Mouse (Mus musculus): Measurements from ENCODE around the gene Cp. TPM values are rescaled to one million over a fixed set of nuclear protein-coding genes. Genes with fewer than 3 reads are reported as not detected.
"Not testable (repeated sequence)": the region's sequence is repeated elsewhere in the genome, so short reads cannot be mapped to it uniquely, and the experiment has no call there.

Cp gene
- total RNA-seq, 2 experiments from 2014 or later = 0.05 to 2.9 TPM

DNA sequence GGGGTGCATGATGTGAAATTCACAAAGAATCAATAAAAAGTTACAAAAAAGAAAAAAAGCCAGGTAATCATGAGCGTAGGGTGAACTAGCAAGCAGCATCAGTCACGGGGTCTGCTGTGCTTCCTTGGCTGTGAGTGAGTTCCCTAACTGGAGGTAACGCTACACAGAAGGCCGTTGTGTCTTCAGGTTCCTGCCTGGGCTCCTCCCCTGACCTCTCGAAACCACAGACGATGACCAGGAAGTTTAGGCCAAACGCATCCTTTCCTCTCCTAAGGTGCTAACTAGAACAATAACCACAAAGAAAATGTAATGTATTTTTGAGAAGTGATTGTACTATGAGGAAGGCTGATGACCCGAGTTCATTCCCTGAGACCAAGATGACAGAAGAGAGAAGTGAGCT, 47.6 kb downstream of the Cp start:
- peak; percentile 97 for ATAC-seq (replicated peaks; ENCODE audit: poor library complexity, severe bottlenecking)

DNA sequence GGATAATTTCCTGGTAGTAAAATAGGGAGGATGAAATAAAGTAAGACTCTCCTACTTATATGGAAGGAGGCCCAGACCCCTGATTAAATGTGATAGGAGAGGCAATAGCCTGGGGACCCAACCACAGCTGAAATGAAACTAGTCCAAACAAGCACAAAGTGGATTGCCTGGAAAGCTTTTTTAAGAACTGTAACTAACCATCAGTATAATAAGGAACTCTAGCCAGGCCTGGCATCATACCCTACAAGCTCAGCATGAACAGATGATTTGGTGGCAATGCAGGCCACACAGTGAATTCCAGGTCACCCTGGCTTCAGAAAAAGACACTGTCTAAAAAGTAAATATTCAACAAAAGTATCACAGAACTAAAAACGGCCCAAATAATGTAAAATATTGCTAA, 48.8 kb downstream of the Cp start:
- no peak for ATAC-seq (replicated peaks; ENCODE audit: poor library complexity, severe bottlenecking)

DNA sequence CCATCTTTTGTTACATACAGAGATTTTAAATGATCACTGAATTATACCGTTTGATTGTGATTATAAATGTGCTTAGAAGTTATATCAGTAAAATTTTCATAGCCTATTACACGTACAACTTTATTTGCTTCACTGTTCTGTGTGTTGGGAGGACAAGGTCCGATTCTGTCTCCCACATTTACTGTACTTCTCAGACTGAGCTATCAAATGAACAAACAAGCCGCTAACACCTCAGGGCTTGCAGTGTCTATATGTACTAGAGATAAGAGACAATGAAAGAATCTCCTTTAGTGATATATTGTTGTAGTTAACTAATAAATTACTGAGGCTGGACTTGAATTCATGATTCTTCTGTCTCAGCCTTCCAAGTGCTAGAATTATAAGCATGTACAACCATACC, 50.4 kb downstream of the Cp start:
- ATAC-seq (replicated peaks; ENCODE audit: poor library complexity, severe bottlenecking) = no peak

DNA sequence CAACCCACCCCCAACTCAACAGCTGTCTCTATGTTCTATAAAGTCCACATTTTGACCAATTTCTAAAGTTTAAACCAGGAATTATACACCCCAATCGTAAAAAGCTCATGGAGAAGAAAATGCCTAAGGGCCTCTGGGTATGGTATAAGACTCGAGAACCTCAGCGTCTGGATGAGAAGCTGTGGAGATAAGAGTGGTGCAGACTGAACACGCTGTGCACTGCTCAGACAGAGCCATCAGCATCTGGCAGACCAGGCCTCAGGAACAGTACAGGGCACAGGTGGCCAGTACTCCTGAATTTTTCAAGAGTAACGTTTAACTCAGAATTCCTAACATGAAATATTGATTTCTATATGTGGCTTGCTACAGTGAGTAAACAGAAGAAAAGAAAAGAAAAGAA, 50.9 kb downstream of the Cp start:
- ATAC-seq (replicated peaks; ENCODE audit: poor library complexity, severe bottlenecking) = no peak

DNA sequence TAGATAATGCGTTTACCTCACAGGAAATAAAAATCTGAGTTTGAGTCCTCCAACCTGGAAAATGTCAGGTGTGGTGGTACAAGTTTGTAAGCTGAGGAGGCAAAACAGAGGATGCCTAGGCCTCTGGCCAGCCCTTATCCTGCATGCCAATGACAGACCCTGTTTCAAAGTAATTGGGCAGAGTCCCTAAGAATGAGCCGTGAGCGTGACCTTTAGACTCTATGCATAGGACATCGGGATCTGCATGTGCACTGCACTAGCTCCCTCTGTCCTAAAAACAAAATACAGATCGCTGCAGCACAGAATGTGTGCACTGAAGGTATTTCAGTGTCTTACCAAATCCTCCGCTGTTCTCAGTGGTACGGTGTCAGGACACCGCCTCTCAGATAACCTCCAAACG, 53.6 kb downstream of the Cp start:
- ATAC-seq (replicated peaks; ENCODE audit: poor library complexity, severe bottlenecking) = no peak

DNA sequence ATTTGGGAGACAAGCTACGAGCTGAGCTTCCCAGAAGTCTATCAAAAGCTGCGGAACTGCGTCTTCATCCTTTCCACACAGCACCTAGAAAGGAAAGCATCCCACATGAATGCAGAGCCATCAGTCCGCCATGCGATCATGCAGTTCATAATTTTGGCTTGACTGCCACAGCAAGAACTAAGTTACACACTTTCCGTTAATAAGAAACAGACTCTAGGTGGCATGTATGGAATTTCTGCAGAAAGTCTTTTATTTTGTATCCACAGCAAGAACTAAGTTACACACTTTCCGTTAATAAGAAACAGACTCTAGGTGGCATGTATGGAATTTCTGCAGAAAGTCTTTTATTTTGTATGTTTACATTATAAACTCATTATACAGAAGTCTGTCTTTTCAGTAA, 54.1 kb downstream of the Cp start:
- ATAC-seq (replicated peaks; ENCODE audit: poor library complexity, severe bottlenecking) = not testable (repeated sequence)

DNA sequence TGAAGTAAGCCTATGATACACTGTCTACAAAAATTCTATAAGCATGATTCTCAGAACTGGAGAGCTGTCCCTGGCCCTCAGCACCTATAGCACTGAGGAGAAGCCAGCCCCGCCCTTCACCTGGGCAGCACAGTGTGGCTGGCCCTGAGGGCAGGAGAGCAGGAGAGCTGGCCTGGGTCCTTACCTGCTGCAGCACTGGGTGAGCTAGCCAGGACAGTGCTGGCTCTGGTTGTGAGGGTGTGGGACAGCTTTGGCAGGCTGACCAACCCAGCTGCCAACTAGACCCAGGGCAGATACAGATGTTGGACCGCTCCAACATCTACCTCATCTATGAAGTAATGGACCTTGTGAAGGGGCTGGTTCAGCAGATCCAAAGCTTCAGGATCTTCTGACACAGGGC, 57.6 kb downstream of the Cp start:
- ATAC-seq (replicated peaks; ENCODE audit: poor library complexity, severe bottlenecking) = no peak

DNA sequence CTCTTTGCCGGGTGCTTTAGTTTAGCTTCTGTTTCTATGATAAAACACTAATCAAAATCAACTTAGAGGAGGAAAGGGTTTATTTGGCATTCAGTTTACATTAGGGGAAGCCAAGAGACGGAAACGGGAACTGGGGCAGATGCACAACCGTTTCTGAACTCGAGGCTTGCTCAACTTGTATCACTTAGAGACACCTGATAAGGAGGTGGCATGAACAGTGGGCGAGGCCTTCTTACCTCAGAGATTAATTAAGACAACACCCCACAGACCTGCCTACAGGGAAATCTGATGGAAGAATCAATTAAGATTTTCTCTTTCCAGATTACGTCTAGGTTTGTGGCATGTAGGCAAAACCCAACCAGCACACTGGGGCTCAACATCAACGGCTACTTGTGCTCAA, 61.2 kb downstream of the Cp start:
- ATAC-seq (replicated peaks; ENCODE audit: poor library complexity, severe bottlenecking) = peak; percentile 42

DNA sequence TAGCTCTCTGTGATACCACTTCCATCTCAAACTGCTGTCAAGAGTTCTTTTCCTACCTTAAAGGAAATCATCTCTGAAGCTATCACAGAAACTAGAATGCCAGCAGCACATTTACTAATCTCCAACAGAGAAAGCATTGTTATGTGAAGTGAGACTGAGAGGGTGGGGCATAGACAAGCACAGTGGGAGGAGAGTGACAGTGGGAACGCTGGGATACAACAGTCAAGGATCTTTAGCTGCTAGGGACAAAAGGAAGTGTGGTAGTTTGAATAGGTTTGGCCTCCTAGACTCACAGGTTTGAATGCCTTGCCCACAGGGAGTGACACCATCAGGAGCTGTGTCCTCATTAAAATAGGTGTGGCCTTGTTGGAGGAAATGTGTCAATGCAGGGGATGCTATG, 67.0 kb downstream of the Cp start:
- ATAC-seq (replicated peaks; ENCODE audit: poor library complexity, severe bottlenecking) = no peak

DNA sequence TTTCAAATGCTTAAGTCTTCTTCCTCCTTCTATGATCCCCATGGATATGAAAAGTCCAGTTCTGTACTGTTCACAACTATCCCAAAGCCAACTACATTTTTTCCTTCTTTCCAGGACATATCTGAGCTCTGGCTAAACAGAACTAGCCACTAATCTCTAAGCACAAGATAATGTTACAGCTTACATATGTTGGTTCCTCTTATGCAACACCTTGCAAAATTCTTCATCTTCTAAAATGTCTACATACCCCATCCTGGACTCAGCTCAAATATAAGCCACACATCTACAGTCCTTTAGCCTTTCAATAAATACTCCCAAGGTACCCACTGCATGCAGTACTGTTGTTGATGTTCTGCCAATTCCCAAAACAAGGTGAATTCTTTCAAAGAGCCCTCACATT, 69.6 kb downstream of the Cp start:
- ATAC-seq (replicated peaks; ENCODE audit: poor library complexity, severe bottlenecking) = peak; percentile 60

DNA sequence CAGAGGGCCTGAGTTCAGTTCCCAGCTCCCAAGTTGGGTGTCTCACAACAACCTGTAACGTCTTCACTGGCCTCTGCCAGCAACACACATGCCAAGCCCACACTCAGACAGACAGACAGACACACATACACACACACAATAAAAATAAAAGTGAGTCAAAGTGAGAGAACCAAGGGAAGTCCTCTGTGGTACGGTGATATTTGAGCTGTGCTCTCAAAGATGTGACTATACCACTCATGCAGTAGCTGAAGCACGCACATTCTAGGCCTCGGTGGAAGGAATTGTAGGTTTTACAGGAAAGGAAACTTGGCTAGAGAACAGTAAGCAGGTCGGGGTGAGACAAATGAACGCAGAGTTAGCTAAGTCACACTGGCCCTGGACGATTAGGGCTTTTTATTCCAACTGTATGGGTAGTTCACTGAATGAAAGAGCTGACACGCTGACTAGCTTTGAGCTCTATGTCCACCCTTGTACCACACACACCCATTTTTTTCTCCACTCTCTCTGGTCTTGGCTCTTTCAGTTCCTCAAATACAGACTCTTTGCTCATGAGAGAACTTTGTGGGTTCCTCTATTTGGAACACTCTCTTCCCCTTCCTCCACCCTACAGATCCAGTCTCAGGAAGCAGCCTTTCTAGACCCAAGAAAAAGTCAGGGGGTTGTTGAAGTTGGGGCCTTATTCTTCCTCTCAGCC, 70.3 kb downstream of the Cp start:
- ATAC-seq (replicated peaks; ENCODE audit: poor library complexity, severe bottlenecking) = peak; percentile 88

DNA sequence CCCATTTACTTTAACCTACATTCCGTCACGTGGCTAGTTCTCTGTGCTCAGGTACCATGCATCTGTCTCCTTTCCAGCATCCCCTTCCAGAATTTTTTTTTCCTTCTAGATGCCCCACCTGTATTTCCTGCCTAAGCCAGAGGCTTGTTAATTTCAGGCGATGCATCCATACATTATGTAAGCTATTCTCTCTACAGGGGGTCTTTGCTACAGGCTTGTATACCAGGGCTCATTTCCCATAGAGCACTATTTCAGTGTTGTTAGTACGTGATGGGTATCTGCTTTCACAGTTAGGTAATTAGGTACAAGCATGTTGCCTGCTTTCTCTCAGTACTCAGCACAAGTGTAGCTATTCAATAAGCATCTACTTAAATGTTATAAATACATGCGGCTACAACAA, 70.9 kb downstream of the Cp start:
- no peak for ATAC-seq (replicated peaks; ENCODE audit: poor library complexity, severe bottlenecking)

DNA sequence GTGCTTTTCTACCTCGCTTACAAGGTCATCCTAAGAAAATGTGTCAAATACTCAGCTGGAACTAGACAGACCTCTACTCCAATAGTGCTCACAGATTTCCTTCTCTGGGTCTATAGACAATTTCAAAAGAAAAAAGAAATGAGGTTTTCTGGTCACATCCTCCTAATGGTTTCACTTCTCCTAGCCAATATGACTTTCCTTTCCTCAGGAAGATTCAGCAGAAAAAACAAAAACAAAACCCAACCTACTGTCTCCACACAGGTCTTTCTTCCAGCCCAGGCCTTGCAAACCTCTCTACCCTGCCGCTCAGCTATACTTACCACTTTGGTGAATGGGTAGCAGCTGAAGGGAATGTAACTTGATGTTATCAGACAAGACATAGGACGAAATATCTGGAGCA, 71.8 kb downstream of the Cp start:
- ATAC-seq (replicated peaks; ENCODE audit: poor library complexity, severe bottlenecking) = peak; percentile 53

DNA sequence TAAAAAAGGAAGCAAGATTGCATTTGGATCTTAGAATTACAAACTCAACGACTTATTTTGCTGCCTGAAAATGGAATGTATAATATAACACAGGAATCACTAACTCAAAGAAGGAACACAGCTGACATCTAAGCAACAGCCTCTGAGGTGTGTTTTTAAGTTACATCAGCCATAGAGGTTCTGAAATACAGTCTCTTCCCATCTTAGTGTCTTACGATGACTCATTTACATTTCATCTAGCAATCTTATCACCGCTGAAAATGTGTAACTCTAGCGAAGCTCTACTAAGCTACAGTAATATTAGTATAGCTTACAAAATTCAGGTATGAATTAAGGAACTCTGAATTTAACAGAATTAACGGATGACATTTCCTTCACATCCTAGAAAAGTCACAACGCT, 74.0 kb downstream of the Cp start:
- ATAC-seq (replicated peaks; ENCODE audit: poor library complexity, severe bottlenecking) = no peak

DNA sequence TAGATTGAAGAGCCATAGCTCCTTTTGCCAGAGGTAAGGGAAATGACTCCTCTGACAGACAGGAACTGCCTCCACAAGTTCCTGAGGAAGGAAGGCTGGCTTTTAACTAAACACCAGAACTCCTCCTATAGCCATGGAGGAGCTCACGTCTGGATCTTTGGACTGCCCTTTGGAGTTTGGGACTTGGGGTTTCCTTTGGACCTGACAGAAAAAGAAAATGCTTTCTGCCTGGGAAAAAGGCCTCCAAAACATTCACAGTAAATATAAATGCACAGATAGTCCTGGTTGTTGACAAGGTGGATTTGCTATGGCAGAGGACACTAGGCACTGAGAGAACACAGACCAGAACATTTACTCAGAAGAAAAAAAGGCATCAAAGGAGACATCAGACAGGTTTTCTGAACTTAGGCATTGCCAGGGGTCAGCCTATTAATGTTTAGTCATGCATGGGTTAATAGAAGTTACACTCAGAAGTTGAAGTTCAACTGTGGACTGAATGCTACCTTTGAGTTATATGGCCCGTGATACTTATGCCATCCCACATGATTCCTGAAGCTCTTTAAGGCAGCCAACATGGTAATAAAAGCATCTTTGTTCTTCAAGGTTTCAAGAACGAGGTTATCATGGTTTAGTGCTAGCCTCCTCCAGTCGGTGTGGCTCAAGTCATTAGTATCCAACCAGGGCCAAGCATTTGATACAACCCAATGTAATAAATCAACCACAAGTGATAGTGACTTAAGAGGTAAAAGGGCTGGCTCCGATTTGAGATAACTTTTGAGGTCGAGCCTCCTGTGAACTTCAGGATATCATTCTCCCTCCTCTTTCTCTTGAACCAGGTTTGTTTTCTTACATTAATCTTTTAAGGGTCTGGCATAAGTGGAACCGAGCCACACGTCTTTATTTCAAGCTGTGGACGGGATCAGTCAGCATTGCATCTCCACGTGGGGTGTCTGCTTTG, 77.2 kb downstream of the Cp start:
- ATAC-seq (replicated peaks; ENCODE audit: poor library complexity, severe bottlenecking) = no peak

DNA sequence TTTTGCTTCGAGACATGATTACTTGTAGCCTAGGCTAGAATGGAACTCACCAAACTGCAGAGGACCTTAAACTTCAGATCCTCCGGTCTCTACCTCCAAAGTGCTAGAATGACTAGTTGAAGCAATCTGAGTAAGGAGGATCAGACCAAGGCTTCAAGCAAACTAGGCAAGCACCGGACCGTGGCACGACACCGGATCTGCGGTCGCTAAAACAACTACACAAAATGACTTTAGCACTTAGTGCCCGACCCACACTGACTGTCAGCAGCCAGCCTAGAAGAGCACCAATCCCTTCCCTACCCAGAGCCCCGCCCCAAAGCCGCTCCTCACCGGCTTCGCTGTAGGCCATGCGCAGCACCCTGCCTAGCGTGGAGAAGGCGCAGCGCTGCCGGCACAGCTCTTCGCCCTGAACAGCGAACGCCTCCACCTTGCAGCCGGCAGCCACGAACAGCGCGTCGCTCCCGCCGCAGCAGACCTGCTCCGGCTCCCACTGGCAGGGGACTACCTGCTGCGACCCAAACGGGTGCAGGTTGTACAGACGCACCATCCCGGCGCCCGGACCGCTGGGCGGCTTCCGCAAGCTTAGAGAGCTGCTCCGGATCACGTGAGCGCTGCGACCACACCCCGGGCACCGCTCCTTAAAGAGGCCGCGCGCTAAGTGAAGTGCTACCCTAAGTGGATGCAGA, 78.0 kb downstream of the Cp start, which contains the start of gene Hps3:
Gene Hps3, minus strand, starts transcription at position 597 of the 686 bp plus-strand sequence.
- ATAC-seq (replicated peaks; ENCODE audit: poor library complexity, severe bottlenecking) = peak; percentile 95

DNA sequence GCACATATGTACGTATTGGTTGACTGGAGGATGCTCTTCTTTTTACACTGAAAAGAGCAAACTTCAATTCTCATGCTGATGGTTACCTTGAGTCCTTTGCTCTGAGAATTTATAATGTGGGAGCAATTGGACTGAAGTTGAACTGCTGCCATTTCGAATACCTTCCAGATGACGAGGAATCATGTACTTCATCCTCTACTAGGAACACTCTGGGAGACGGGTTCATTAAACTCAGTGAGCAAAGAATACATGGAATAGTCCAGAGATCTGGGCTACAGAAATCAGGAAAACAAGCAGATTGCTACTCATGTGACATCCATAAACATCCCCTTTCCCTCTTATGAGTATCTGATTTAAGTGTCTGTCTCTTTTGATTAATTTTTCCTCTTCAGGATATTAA, 79.2 kb downstream of the Cp start:
- no peak for ATAC-seq (replicated peaks; ENCODE audit: poor library complexity, severe bottlenecking)

DNA sequence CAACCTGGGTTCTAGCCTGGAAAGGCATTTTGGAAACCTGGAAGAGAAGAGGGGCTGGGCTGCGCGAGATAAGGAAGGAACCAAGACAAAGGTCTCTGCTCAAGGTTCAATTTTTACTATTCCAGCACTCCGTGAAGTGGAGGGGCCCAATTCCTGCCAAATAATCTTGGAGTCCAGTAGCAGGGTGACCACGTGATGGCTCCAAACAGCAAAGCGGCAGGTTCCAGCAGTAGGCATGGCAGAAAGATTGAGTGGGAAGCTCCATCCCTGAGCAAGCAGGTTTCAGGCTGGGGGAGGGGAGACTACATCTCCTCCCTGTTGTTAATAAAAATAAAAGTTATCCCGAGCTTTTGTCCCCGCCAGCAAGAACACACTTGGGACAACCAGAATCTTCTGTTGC, 84.6 kb downstream of the Cp start:
- not testable (repeated sequence) for ATAC-seq (replicated peaks; ENCODE audit: poor library complexity, severe bottlenecking)

DNA sequence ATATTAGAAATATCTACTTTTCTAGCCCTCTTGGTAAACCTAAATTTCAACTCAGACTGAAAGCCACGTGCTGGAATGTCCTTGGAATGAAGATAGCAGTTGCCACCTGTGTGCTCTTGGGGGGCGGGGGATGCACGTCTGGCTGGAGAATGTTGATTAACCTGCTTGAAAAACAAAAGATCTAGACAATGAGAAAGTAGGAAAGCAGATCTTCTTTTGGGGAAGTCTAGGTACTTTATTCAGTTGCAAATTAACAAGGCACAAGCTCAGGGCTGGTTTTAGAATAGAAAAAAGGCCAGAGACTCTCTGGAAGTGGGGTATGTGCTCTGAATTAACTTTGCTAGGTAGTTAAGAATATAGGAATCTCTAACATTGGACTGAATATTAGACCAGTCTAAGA, 87.9 kb downstream of the Cp start:
- ATAC-seq (replicated peaks; ENCODE audit: poor library complexity, severe bottlenecking) = not testable (repeated sequence)

DNA sequence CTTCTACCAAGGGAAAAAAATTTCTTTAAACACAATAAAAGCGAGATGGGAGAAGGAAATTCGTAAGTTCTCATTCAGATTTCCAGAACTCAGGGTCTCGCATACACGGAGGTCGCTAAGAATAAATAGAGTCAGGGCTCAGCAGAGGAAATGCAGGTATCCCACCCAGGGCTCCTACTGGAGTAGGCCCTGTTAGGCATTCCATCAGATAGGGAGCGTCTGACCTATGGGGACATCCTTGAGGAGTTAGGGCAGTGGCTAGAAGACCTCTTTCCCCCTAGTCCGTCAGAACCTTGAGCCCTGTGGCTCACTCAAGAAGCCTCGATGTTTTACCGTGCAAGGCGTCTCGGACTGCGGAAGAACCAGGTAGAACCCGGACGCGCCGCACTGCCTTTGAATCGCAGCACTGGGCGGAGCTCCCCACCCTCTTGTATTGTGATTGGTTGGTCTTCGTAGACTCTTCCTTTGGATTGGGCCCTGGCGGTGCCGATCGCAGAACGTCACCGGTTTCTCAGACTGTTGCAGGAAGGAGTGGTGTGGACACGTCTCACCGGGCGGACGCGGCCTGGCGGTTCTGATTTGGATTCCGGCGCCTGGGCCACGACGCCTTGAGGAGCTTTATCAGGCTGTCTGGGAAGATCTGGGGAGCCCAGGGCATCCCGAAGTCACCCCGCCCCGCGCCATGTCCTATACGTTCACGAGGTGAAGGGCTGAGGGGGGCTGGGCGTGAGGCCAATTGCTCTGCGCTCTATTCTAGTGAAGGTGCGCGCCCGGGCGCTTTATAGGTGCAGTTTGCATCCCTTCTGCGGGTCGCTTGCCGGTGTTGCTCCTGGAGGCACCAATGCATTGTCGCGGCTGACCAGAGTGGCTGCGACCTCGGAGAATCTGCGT, 100.7 kb downstream of the Cp start, which contains the start of gene Hltf:
Gene Hltf, plus strand, starts transcription at position 506 of the 891 bp plus-strand sequence.
- peak; percentile 100 for ATAC-seq (replicated peaks; ENCODE audit: poor library complexity, severe bottlenecking)

Data from granulocyte monocyte progenitor cell, adult 5-6 weeks (primary cell).